23 mouse cellular contexts compared by ENCODE assay signal in the genomic region with DNA sequence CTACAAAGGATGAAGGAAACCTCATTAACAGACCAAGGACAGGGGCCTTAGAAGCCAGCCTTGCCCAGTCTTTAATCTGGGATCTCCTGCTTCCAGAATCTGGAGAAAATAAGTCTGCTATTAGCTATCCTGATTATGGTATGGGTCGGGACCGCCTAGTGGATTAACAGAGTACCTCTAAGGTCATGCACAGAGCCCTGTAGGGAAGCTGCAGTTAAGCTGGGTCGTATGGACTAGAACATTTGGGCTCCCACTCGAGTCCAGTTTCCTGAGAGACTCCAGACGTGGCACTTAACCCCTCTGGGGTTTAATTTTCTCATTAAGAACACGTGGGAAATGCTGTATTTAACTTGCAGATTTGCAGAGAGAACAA.
DNase-seq lines count a peak whose midpoint lies in the region; ATAC-seq and TF ChIP-seq lines count a peak whose summit lies in the region.
"Had no signal": no experiment of that assay in that cellular context is flagged by ENCODE, and none has a peak within 500 bp of the region (broad histone marks: within the 10 kb centered on the region; RNA-seq: fewer than 3 reads in every experiment).

No protein-coding gene starts in this region.

- 71% methylated on average over 6 of the region's 6 CpGs for WGBS in heart, embryonic 16.5 days
- 47% methylated on average over 6 of the region's 6 CpGs for WGBS in liver, postnatal 0 days (ENCODE audit: insufficient replicate concordance)
- 75% methylated on average over 6 of the region's 6 CpGs for WGBS in cerebellum, adult 2 months

- H3K4me3 ChIP-seq in heart, embryonic 16.5 days (ENCODE audit: low read length): no peak overlapping the region
- H3K4me3 ChIP-seq in liver, postnatal 0 days (ENCODE audit: low read depth, low read length): no peak overlapping the region
- H3K4me3 ChIP-seq in cerebellum, adult 2 months (replicated peaks; ENCODE audit: insufficient read depth, low read depth, low read length): no peak overlapping the region
- H3K4me3 ChIP-seq: embryonic facial prominence, embryonic 13.5 days; forebrain, embryonic 13.5 days; limb, embryonic 12.5 days; midbrain, embryonic 12.5 days; neural tube, embryonic 13.5 days had no signal

- 0 out of 2 replicates have a peak, but pooled peaks have one; percentile 6 for TF ChIP-seq CTCF in liver, postnatal 0 days (IDR thresholded peaks at IDR 0.05; ENCODE audit: low read depth)
- TF ChIP-seq CTCF in cerebellum, adult 2 months (IDR thresholded peaks at IDR 0.05; ENCODE audit: borderline replicate concordance, insufficient read depth, low read depth, low read length): no peak

- H3K9me3 ChIP-seq in heart, embryonic 16.5 days (replicated peaks; ENCODE audit: control insufficient read depth, low read length): no peaks in the 10 kb centered on the region
- H3K9me3 ChIP-seq in liver, postnatal 0 days (ENCODE audit: low read length): no peaks in the 10 kb centered on the region
- H3K9me3 ChIP-seq: embryonic facial prominence, embryonic 13.5 days; forebrain, embryonic 13.5 days; limb, embryonic 12.5 days; midbrain, embryonic 12.5 days; neural tube, embryonic 13.5 days had no signal

- peaks cover 18% of the 10 kb centered on the region for H3K4me1 ChIP-seq in heart, embryonic 16.5 days (ENCODE audit: control insufficient read depth, insufficient read depth, low read length)
- peaks cover 36% of the 10 kb centered on the region for H3K4me1 ChIP-seq in liver, postnatal 0 days (ENCODE audit: insufficient read depth)
- H3K4me1 ChIP-seq in cerebellum, adult 2 months (ENCODE audit: control insufficient read depth, insufficient read depth, low read length): peaks cover 12% of the 10 kb centered on the region

- ATAC-seq in heart, embryonic 16.5 days (replicated peaks; ENCODE audit: extremely low read depth, insufficient read depth, low FRiP score): no peak
- ATAC-seq in liver, postnatal 0 days: no peak

- DNase-seq in heart, postnatal 25 days (ENCODE audit: low spot score): no peak
- DNase-seq in liver, postnatal 0 days: no peak
- no peak for DNase-seq in liver
- peak; percentile 39 for DNase-seq in thymus, postnatal 25 days
- DNase-seq in thymus, postnatal 14 days: no peak
- DNase-seq in cerebellum, adult 2 months: no peak
- DNase-seq in embryo, embryonic 10.5 days (ENCODE audit: low spot score): no peak
- DNase-seq: adrenal gland, adult 2 months; adrenal gland, postnatal 36 days; cerebellum, adult 9-10 months; cerebellum, postnatal 36 days; embryo, embryonic 11 days; gastrocnemius, postnatal 10 days; heart, postnatal 4 days; kidney, postnatal 25 days; lung, postnatal 36 days had no signal

- no peak overlapping the region for H3K4me2 ChIP-seq in heart, embryonic 16.5 days (ENCODE audit: low read depth, low read length)
- no peak overlapping the region for H3K4me2 ChIP-seq in liver, postnatal 0 days (ENCODE audit: low read depth, low read length)
- H3K4me2 ChIP-seq: embryonic facial prominence, embryonic 13.5 days; forebrain, embryonic 13.5 days; limb, embryonic 12.5 days; liver, embryonic 11.5 days; midbrain, embryonic 12.5 days; neural tube, embryonic 13.5 days had no signal

- no peak overlapping the region for H3K9ac ChIP-seq in heart, embryonic 16.5 days (ENCODE audit: low read length)
- no peak overlapping the region for H3K9ac ChIP-seq in liver, postnatal 0 days (replicated peaks)
- H3K9ac ChIP-seq: embryonic facial prominence, embryonic 13.5 days; forebrain, embryonic 13.5 days; limb, embryonic 12.5 days; midbrain, embryonic 12.5 days; neural tube, embryonic 13.5 days had no signal

- H3K27me3 ChIP-seq in heart, embryonic 16.5 days (ENCODE audit: control insufficient read depth, insufficient read depth, low read length): no peaks in the 10 kb centered on the region
- no peaks in the 10 kb centered on the region for H3K27me3 ChIP-seq in liver, postnatal 0 days (ENCODE audit: insufficient read depth, low read length)
- no peaks in the 10 kb centered on the region for H3K27me3 ChIP-seq in cerebellum, adult 2 months (ENCODE audit: control insufficient read depth, insufficient read depth, low read length)
- H3K27me3 ChIP-seq: embryonic facial prominence, embryonic 13.5 days; forebrain, embryonic 13.5 days; midbrain, embryonic 12.5 days; neural tube, embryonic 13.5 days had no signal

- no peak for TF ChIP-seq EP300 in liver, postnatal 0 days (IDR thresholded peaks at IDR 0.05; ENCODE audit: low read depth)

- intact Hi-C loops in heart, postnatal 25 days (cut with DNase I): loop anchor here (5.0 kb wide), 1 partner anchor 47 kb away; no protein-coding TSS in a partner anchor

- TF ChIP-seq POLR2A in cerebellum, adult 2 months (IDR thresholded peaks at IDR 0.05; ENCODE audit: borderline replicate concordance, insufficient read depth, low read length): no peak

- H3K27ac ChIP-seq in heart, embryonic 16.5 days (ENCODE audit: low read length): peak overlapping the region; percentile 30; the same call in 1 of the 2 replicates
- peak overlapping the region; percentile 81 for H3K27ac ChIP-seq in liver, postnatal 0 days (ENCODE audit: low read depth)
- H3K27ac ChIP-seq in cerebellum, adult 2 months (ENCODE audit: insufficient read depth, low read length): no peak overlapping the region
- H3K27ac ChIP-seq: embryonic facial prominence, embryonic 13.5 days; forebrain, embryonic 13.5 days; limb, embryonic 12.5 days; midbrain, embryonic 12.5 days had no signal

- H3K36me3 ChIP-seq in heart, embryonic 16.5 days (ENCODE audit: control insufficient read depth, insufficient read depth): no peaks in the 10 kb centered on the region
- no peaks in the 10 kb centered on the region for H3K36me3 ChIP-seq in liver, postnatal 0 days (replicated peaks; ENCODE audit: insufficient read depth, low read length)
- H3K36me3 ChIP-seq: embryonic facial prominence, embryonic 13.5 days; limb, embryonic 12.5 days; midbrain, embryonic 12.5 days; neural tube, embryonic 13.5 days had no signal
